Mouse (Mus musculus): ENCODE data around the gene Bola2. TPM values are rescaled to one million over a fixed set of nuclear protein-coding genes. Genes with fewer than 3 reads are reported as not detected.

The Bola2 gene
- polyA plus RNA-seq, 1 experiment from 2014 or later, result 138 TPM

DNA sequence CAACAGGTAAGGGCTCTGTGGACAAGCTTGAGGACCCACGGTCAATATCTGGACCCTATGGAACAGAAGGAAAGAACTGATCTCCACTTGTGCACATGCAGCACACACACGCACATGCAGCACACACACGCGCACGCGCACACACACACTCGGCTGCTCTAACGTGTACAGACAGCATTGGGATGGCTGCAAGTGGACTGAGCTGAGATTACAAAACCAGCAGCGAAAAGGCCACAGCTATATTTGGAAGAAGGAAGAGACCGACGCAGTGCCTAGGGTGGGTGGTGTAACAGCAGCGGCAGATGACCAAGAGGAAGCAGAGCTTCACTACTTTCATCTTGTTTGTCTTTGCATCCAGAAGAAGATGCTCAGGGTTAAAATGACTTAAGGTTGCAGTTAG lies 50.9 kb downstream of the Bola2 start:
- Histone ChIP-seq H3K4me3 (no peak overlapping the region), H3K4me2 (replicated peaks) (no peak overlapping the region), H3K27me3 (no peaks in the 10 kb centered on the region), H3K36me3 (no peaks in the 10 kb centered on the region), H3K9me3 (no peaks in the 10 kb centered on the region), H3K4me1 (no peaks in the 10 kb centered on the region), H3K27ac (no peak overlapping the region), H3K9ac (no peak overlapping the region)
- ATAC-seq (ENCODE audit: insufficient number of reproducible peaks, insufficient read depth, low FRiP score, low TSS enrichment), result no peak
- WGBS, result 89% methylated on average over 12 of the region's 12 CpGs

DNA sequence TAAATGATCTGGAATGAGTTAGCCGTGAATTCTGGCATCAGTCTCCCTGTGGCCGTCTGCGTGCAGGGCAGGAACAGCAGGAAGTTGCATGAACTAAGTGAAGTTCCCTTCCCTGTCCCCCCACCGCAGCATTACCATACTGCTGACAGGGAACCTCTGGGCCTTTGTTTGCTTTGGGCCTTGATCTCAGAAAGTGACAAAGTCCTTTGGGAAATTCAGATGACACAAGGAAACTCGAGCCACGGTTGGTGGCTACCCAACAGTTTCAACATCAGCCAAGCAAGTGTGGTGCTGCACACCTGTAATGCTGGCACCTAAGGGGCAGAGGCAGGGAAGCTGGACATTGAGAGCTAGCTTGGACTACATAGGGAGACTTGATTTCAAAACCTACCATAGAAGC lies 51.6 kb downstream of the Bola2 start:
- Histone ChIP-seq H3K4me2 (replicated peaks) (no peak overlapping the region), H3K36me3 (no peaks in the 10 kb centered on the region), H3K27ac (no peak overlapping the region), H3K9ac (no peak overlapping the region), H3K27me3 (no peaks in the 10 kb centered on the region), H3K4me3 (no peak overlapping the region), H3K4me1 (no peaks in the 10 kb centered on the region), H3K9me3 (no peaks in the 10 kb centered on the region)
- ATAC-seq (ENCODE audit: insufficient number of reproducible peaks, insufficient read depth, low FRiP score, low TSS enrichment), result no peak
- 22% methylated on average over 6 of the region's 6 CpGs for WGBS

DNA sequence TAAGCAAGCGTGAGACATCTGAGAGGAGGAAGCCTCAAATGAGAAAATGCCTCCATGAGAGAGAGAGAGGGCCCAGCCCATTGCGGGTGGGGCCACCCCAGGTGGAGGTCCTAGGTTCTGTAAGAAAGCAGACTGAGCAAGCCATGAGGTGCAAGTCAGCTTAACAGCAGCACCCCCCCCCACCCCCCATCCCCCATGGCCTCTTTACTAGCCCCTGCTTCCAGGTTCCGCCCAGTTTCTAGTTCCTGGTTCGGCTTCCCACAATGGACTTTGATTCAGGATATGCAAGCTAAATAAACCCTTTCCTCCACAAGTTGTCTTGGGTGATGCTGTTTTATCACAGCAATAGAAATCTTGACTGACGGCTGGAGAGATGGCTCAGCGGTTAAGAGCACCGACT lies 53.6 kb downstream of the Bola2 start:
- no peaks in the 10 kb centered on the region for H3K36me3 ChIP-seq
- H3K27me3 ChIP-seq, result no peaks in the 10 kb centered on the region
- H3K9me3 ChIP-seq, result no peaks in the 10 kb centered on the region
- ATAC-seq (ENCODE audit: insufficient number of reproducible peaks, insufficient read depth, low FRiP score, low TSS enrichment), result no peak
- WGBS, result 76% methylated on average over 7 of the region's 7 CpGs
- no peaks in the 10 kb centered on the region for H3K4me1 ChIP-seq
- no peak overlapping the region for H3K27ac ChIP-seq
- no peak overlapping the region; the same call in 1 of the 2 replicates for H3K9ac ChIP-seq
- H3K4me3 ChIP-seq, result no peak overlapping the region
- H3K4me2 ChIP-seq (replicated peaks), result no peak overlapping the region

Other genes with a start within 250 kb of the Bola2 start
- 22.3 and 26.8 TPM in 2 replicates for gene Atp2a1, start 232.3 kb upstream of the Bola2 start, polyA plus RNA-seq (2016; fragmentation: Nextera tagmentation; extraction: Ambion mirVana)
- gene Sh2b1, start 220.0 kb upstream of the Bola2 start, polyA plus RNA-seq (2016; fragmentation: Nextera tagmentation; extraction: Ambion mirVana), result 60.2 and 62.6 TPM in 2 replicates
- gene Tufm, start 208.0 kb upstream of the Bola2 start, polyA plus RNA-seq (2016; fragmentation: Nextera tagmentation; extraction: Ambion mirVana), result 138 and 141 TPM in 2 replicates
- 62.9 and 64.0 TPM in 2 replicates for gene Atxn2l, start 192.0 kb upstream of the Bola2 start, polyA plus RNA-seq (2016; fragmentation: Nextera tagmentation; extraction: Ambion mirVana)
- 186 and 200 TPM in 2 replicates for gene Eif3c, start 129.0 kb upstream of the Bola2 start, polyA plus RNA-seq (2016; fragmentation: Nextera tagmentation; extraction: Ambion mirVana)
- gene Apobr, start 110.5 kb upstream of the Bola2 start, polyA plus RNA-seq (2016; fragmentation: Nextera tagmentation; extraction: Ambion mirVana), result 0.59 and 0.96 TPM in 2 replicates
- gene Cln3, start 109.6 kb upstream of the Bola2 start, polyA plus RNA-seq (2016; fragmentation: Nextera tagmentation; extraction: Ambion mirVana), result 33.3 and 34.4 TPM in 2 replicates
- gene Il27, start 100.5 kb upstream of the Bola2 start, polyA plus RNA-seq (2016; fragmentation: Nextera tagmentation; extraction: Ambion mirVana), result not detected in 2 replicates
- 4.3 and 5.6 TPM in 2 replicates for gene Nupr1, start 64.5 kb upstream of the Bola2 start, polyA plus RNA-seq (2016; fragmentation: Nextera tagmentation; extraction: Ambion mirVana)
- gene Sgf29, start 46.1 kb upstream of the Bola2 start, polyA plus RNA-seq (2016; fragmentation: Nextera tagmentation; extraction: Ambion mirVana), result 43.6 and 48.2 TPM in 2 replicates
- 0.97 and 1.6 TPM in 2 replicates for gene Sult1a1, start 19.0 kb upstream of the Bola2 start, polyA plus RNA-seq (2016; fragmentation: Nextera tagmentation; extraction: Ambion mirVana)
- 13.4 and 13.5 TPM in 2 replicates for gene Slx1b, start 383 bp downstream of the Bola2 start, polyA plus RNA-seq (2016; fragmentation: Nextera tagmentation; extraction: Ambion mirVana)
- 37.8 and 39.0 TPM in 2 replicates for gene Coro1a, start 12.4 kb downstream of the Bola2 start, polyA plus RNA-seq (2016; fragmentation: Nextera tagmentation; extraction: Ambion mirVana)
- gene Mapk3, start 64.2 kb downstream of the Bola2 start, polyA plus RNA-seq (2016; fragmentation: Nextera tagmentation; extraction: Ambion mirVana), result 52.2 and 54.5 TPM in 2 replicates
- 1.00 and 1.6 TPM in 2 replicates for gene Gdpd3, start 70.9 kb downstream of the Bola2 start, polyA plus RNA-seq (2016; fragmentation: Nextera tagmentation; extraction: Ambion mirVana)
- gene Ypel3, start 81.6 kb downstream of the Bola2 start, polyA plus RNA-seq (2016; fragmentation: Nextera tagmentation; extraction: Ambion mirVana), result 118 and 119 TPM in 2 replicates
- 0.61 and 0.85 TPM in 2 replicates for gene Tbx6, start 86.1 kb downstream of the Bola2 start, polyA plus RNA-seq (2016; fragmentation: Nextera tagmentation; extraction: Ambion mirVana)
- 362 and 385 TPM in 2 replicates for gene Ppp4c, start 97.1 kb downstream of the Bola2 start, polyA plus RNA-seq (2016; fragmentation: Nextera tagmentation; extraction: Ambion mirVana)
- gene Fam57b, start 102.3 kb downstream of the Bola2 start, polyA plus RNA-seq (2016; fragmentation: Nextera tagmentation; extraction: Ambion mirVana), result 1.2 and 2.0 TPM in 2 replicates
- gene 4930451I11Rik, start 136.2 kb downstream of the Bola2 start, polyA plus RNA-seq (2016; fragmentation: Nextera tagmentation; extraction: Ambion mirVana), result not detected in 2 replicates
- 2.1 and 2.8 TPM in 2 replicates for gene Doc2a, start 152.0 kb downstream of the Bola2 start, polyA plus RNA-seq (2016; fragmentation: Nextera tagmentation; extraction: Ambion mirVana)
- 43.7 and 45.6 TPM in 2 replicates for gene Hirip3, start 166.6 kb downstream of the Bola2 start, polyA plus RNA-seq (2016; fragmentation: Nextera tagmentation; extraction: Ambion mirVana)
- gene Ino80e, start 167.0 kb downstream of the Bola2 start, polyA plus RNA-seq (2016; fragmentation: Nextera tagmentation; extraction: Ambion mirVana), result 96.7 and 99.6 TPM in 2 replicates
- gene Taok2, start 189.3 kb downstream of the Bola2 start, polyA plus RNA-seq (2016; fragmentation: Nextera tagmentation; extraction: Ambion mirVana), result 57.7 and 61.3 TPM in 2 replicates
- 18.6 and 22.2 TPM in 2 replicates for gene Tmem219, start 227.5 kb downstream of the Bola2 start, polyA plus RNA-seq (2016; fragmentation: Nextera tagmentation; extraction: Ambion mirVana)
- gene Kctd13, start 233.5 kb downstream of the Bola2 start, polyA plus RNA-seq (2016; fragmentation: Nextera tagmentation; extraction: Ambion mirVana), result 20.6 and 25.0 TPM in 2 replicates